Mouse (Mus musculus): ENCODE results near the gene Dync2h1. TPM values are rescaled to one million over a fixed set of nuclear protein-coding genes. Genes with fewer than 3 reads are reported as not detected.

The Dync2h1 gene
- 6.0 to 7.0 TPM (median 6.3 TPM) in 4 replicates for total RNA-seq (2023; ENCODE audit: inconsistent age)

DNA sequence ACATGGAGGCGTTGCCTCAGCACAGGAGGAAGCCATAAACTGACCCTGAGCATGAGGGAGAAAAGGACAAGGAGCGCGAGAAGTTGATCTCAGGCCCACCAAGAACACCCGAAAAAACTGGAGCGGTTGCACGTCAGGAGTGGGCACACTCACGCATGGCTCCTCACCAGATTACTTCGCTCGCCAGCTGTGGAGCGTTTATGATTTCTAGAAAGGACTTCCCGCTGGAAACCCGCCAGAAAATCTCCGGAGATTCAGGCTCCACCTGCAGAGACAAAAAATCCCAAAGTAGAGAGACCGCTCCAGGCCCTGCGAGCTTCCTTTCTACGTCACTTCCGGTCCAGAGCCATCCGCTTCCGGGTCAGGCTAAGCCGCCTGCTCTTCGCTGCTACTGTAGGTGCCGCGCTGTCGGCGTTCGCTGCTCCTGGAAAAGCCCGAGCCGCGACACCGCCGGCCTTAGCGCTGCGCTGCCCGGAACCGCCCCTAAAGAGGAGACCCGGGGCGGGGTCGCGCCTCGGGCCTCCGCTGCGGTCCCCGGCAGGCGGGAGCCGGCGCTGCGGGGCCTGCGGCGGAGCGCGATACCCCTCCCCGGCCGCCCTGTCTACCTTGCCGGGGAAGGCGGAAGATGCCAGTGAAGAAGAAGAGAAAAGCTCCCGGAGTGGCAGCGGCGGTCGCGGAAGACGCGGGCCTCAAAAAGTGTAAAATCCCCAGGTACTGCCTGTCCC lies at the start of gene Dync2h1, which contains the start of gene Dcun1d5:
TSS of gene Dync2h1 (minus strand) at position 275 of the 725 bp plus-strand sequence.
TSS of gene Dcun1d5 (plus strand) at position 349 of the 725 bp plus-strand sequence.

Other genes with a start within 250 kb of the Dync2h1 start
- gene Dcun1d5, start 74 bp upstream of the Dync2h1 start, total RNA-seq (2023; ENCODE audit: inconsistent age): 67.0 to 80.0 TPM (median 72.4 TPM) in 4 replicates
- not detected in 4 replicates for gene Mmp13, start 88.1 kb upstream of the Dync2h1 start, total RNA-seq (2023; ENCODE audit: inconsistent age)
- gene Mmp12, start 159.9 kb upstream of the Dync2h1 start, total RNA-seq (2023; ENCODE audit: inconsistent age): 1.4 TPM in 1 of 4 replicates, not detected in the others
- gene Mmp1b, start 203.6 kb upstream of the Dync2h1 start, total RNA-seq (2023; ENCODE audit: inconsistent age): not detected in 4 replicates

Measured in B cell, adult (primary cell).